Mouse (Mus musculus): ENCODE measurements around the gene Arhgap22. TPM values are rescaled to one million over a fixed set of nuclear protein-coding genes. Genes with fewer than 3 reads are reported as not detected.
A peak's percentile ranks its signal among the peaks of the same experiment; 100 is the strongest.

The Arhgap22 gene
- polyA plus RNA-seq, 1 experiment from 2014 or later: 5.3 TPM

DNA sequence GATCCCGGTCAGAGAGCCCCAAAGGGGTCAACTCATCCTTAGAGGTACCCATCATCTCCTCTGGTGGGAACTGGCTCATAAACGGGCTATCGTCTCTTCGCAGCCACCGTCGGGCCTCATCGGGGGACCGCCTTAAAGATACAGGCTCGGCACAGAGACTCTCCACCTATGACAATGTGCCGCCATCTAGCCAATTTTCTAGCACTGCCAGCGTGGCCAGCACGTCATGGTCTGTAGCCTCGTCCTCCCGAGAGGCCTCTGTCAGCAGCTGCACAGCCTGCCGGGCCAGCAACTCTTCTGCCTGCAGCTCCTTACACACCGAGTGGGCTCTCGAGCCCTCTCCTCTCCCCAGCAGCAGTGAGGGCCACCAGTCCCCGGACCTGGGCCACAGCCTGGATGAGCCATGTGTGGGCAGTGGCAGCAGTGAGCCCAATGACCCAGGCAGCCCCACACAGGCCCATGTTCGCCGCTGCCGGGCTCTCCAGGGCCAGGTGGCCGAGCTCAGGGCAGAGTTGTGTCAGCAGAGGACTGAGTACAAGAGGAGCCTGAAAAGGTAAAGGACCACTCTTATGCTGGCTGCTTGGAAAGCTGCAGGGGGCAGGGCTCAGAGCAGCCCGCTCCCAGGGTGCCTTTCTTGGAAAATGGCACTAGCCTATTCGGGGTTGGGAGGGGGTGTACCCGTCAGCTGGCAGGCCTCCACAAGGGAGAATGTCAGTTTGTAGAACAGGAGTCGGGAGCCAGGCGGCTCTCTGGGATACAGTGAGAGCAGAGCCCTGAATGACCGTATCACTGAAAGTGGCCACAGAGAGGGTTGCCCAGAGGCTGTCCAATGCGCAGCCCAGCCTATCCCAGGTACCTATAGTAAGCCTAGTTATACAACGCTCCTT is 153.3 kb downstream of the Arhgap22 start:
- no peak overlapping the region for H3K4me2 ChIP-seq (ENCODE audit: low read length)
- ATAC-seq (replicated peaks; ENCODE audit: low FRiP score, low TSS enrichment, low read depth) (no peak), DNase-seq (ENCODE audit: low spot score) (peak; percentile 46)
- H3K9ac ChIP-seq (ENCODE audit: low read length): no peak overlapping the region
- no peaks in the 10 kb centered on the region for H3K9me3 ChIP-seq (ENCODE audit: control insufficient read depth, low read length)
- 83% methylated on average over 30 of the region's 30 CpGs for WGBS
- H3K27ac ChIP-seq (ENCODE audit: low read depth): no peak overlapping the region
- H3K27me3 ChIP-seq (replicated peaks; ENCODE audit: control insufficient read depth, insufficient read depth, low read length): no peaks in the 10 kb centered on the region
- H3K4me3 ChIP-seq (ENCODE audit: low read depth, low read length): no peak overlapping the region
- peaks cover 3% of the 10 kb centered on the region for H3K4me1 ChIP-seq (replicated peaks; ENCODE audit: control insufficient read depth, insufficient read depth, low read length)
- H3K36me3 ChIP-seq (ENCODE audit: control insufficient read depth, insufficient read depth, low read length): 0 out of 2 replicates have a peak, but pooled peaks cover 4% of the 10 kb centered on the region

DNA sequence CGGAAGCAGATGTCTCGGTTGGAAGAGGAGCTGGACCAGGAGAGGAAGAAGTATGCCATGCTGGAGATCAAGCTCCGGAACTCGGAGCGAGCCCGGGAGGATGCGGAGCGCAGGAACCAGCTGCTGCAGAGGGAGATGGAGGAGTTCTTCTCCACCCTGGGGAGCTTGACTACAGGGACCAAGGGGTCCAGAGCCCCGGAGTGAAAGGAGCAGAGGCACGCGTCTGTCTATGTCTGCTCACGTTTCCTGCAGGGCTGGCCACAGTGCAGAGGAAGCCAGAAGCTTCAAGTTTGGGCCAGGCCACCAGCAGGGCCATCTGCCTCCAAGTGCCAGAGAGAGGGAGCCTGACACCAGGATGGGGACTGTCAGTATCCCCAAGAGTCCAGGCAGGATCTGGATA is 155.5 kb downstream of the Arhgap22 start:
- DNase-seq (ENCODE audit: low spot score) (peak; percentile 43), ATAC-seq (replicated peaks; ENCODE audit: low FRiP score, low TSS enrichment, low read depth) (no peak)
- Histone ChIP-seq H3K27ac (ENCODE audit: low read depth) (no peak overlapping the region), H3K27me3 (replicated peaks; ENCODE audit: control insufficient read depth, insufficient read depth, low read length) (no peaks in the 10 kb centered on the region), H3K4me3 (ENCODE audit: low read depth, low read length) (no peak overlapping the region), H3K4me1 (replicated peaks; ENCODE audit: control insufficient read depth, insufficient read depth, low read length) (no peaks in the 10 kb centered on the region), H3K4me2 (ENCODE audit: low read length) (no peak overlapping the region), H3K9ac (ENCODE audit: low read length) (no peak overlapping the region), H3K9me3 (ENCODE audit: control insufficient read depth, low read length) (no peaks in the 10 kb centered on the region), H3K36me3 (ENCODE audit: control insufficient read depth, insufficient read depth, low read length) (0 out of 2 replicates have a peak, but pooled peaks cover 4% of the 10 kb centered on the region)
- 81% methylated on average over 12 of the region's 12 CpGs for WGBS

DNA sequence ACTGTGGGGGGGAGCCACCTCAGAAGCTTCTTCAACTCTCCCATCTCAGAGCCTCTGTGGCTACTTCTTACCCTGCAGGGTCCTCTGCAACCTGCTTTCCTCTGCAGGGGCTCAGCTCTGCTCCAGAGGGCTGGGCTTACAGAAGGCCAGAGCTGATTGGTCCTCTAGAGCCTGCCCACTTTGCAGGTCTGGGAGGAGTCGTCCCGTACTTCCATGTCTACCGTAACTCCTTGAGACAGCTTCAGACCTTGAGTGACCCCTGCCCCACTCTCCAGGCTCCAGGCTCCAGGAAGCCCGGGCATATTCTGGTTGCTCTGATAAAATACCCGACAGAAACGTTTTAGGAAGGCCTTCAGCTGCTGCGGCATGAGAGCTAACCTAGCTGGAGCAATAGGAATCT is 156.2 kb downstream of the Arhgap22 start:
- Histone ChIP-seq H3K36me3 (ENCODE audit: control insufficient read depth, insufficient read depth, low read length) (0 out of 2 replicates have a peak, but pooled peaks cover 4% of the 10 kb centered on the region), H3K27ac (ENCODE audit: low read depth) (no peak overlapping the region), H3K4me1 (replicated peaks; ENCODE audit: control insufficient read depth, insufficient read depth, low read length) (no peaks in the 10 kb centered on the region), H3K9me3 (ENCODE audit: control insufficient read depth, low read length) (no peaks in the 10 kb centered on the region), H3K27me3 (replicated peaks; ENCODE audit: control insufficient read depth, insufficient read depth, low read length) (no peaks in the 10 kb centered on the region), H3K9ac (ENCODE audit: low read length) (no peak overlapping the region), H3K4me2 (ENCODE audit: low read length) (peak overlapping the region; percentile 26; the same call in 1 of the 2 replicates), H3K4me3 (ENCODE audit: low read depth, low read length) (no peak overlapping the region)
- ATAC-seq (replicated peaks; ENCODE audit: low FRiP score, low TSS enrichment, low read depth): peak; percentile 73
- 5% methylated on average over 7 of the region's 7 CpGs for WGBS
- peak; percentile 56 for DNase-seq (ENCODE audit: low spot score)

DNA sequence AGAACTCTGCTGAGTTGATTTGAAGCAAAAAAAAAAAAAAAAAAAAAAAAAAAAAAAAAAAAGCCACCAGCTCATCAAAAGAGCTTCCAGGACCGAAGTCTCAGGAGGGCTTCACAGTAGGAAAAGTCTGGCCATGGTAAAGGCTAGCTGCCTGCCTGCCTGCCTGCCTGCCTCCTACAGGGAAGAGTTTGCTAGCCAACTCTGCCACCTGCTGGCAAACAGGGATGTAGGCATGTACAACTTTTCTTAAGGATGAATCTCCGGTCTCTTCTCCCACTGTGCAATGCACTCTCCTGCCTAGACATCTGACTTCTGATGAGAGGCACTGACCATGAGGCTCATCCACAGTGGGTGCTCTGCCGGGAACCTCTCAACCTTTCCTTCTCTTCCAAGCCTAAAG is 157.4 kb downstream of the Arhgap22 start:
- Histone ChIP-seq H3K36me3 (ENCODE audit: control insufficient read depth, insufficient read depth, low read length) (0 out of 2 replicates have a peak, but pooled peaks cover 3% of the 10 kb centered on the region), H3K4me1 (replicated peaks; ENCODE audit: control insufficient read depth, insufficient read depth, low read length) (no peaks in the 10 kb centered on the region), H3K9me3 (ENCODE audit: control insufficient read depth, low read length) (no peaks in the 10 kb centered on the region), H3K4me3 (ENCODE audit: low read depth, low read length) (no peak overlapping the region), H3K27me3 (replicated peaks; ENCODE audit: control insufficient read depth, insufficient read depth, low read length) (no peaks in the 10 kb centered on the region), H3K4me2 (ENCODE audit: low read length) (no peak overlapping the region), H3K27ac (ENCODE audit: low read depth) (no peak overlapping the region), H3K9ac (ENCODE audit: low read length) (no peak overlapping the region)
- peak; percentile 53; the same call in 1 of the 2 replicates for ATAC-seq (replicated peaks; ENCODE audit: low FRiP score, low TSS enrichment, low read depth)
- WGBS: 14% methylated on average over 3 of the region's 3 CpGs
- DNase-seq (ENCODE audit: low spot score): peak; percentile 70

DNA sequence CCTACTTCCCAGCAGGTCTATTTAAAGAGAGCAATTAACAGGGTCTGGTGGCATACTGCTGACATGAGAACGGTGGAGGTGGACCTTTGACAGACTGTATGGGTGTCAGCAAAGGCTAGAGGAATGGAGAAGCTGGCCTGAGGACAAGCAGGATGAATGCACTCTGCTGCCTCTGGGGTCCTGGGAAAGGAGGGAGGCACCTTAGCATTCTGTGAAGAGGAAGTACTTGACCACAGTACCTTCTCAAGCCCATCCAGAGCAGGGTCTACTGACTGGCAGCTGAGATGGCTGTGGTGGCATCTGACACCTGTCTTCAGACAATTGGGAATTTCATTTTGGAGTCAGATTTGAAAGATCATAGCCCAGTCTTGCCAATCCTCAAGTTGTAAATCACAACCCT is 159.4 kb downstream of the Arhgap22 start:
- Histone ChIP-seq H3K4me2 (ENCODE audit: low read length) (no peak overlapping the region), H3K9ac (ENCODE audit: low read length) (no peak overlapping the region), H3K27me3 (replicated peaks; ENCODE audit: control insufficient read depth, insufficient read depth, low read length) (no peaks in the 10 kb centered on the region), H3K4me1 (replicated peaks; ENCODE audit: control insufficient read depth, insufficient read depth, low read length) (no peaks in the 10 kb centered on the region), H3K9me3 (ENCODE audit: control insufficient read depth, low read length) (no peaks in the 10 kb centered on the region), H3K4me3 (ENCODE audit: low read depth, low read length) (no peak overlapping the region), H3K27ac (ENCODE audit: low read depth) (no peak overlapping the region), H3K36me3 (ENCODE audit: control insufficient read depth, insufficient read depth, low read length) (0 out of 2 replicates have a peak, but pooled peaks cover 3% of the 10 kb centered on the region)
- ATAC-seq (replicated peaks; ENCODE audit: low FRiP score, low TSS enrichment, low read depth): no peak
- no peak for DNase-seq (ENCODE audit: low spot score)
- 33% methylated on average over 1 of the region's 1 CpGs for WGBS

GRCm38 (mm10) chr14:33374089-33374488 is 160.3 kb downstream of the Arhgap22 start:
- Histone ChIP-seq H3K9me3 (ENCODE audit: control insufficient read depth, low read length) (no peaks in the 10 kb centered on the region), H3K27me3 (replicated peaks; ENCODE audit: control insufficient read depth, insufficient read depth, low read length) (no peaks in the 10 kb centered on the region), H3K4me1 (replicated peaks; ENCODE audit: control insufficient read depth, insufficient read depth, low read length) (no peaks in the 10 kb centered on the region), H3K36me3 (ENCODE audit: control insufficient read depth, insufficient read depth, low read length) (0 out of 2 replicates have a peak, but pooled peaks cover 3% of the 10 kb centered on the region), H3K9ac (ENCODE audit: low read length) (no peak overlapping the region), H3K27ac (ENCODE audit: low read depth) (no peak overlapping the region), H3K4me2 (ENCODE audit: low read length) (no peak overlapping the region), H3K4me3 (ENCODE audit: low read depth, low read length) (no peak overlapping the region)
- ATAC-seq (replicated peaks; ENCODE audit: low FRiP score, low TSS enrichment, low read depth) (no peak), DNase-seq (ENCODE audit: low spot score) (no peak)
- 53% methylated on average over 1 of the region's 1 CpGs for WGBS

- Histone ChIP-seq H3K9ac (ENCODE audit: low read length) (no peak overlapping the region), H3K4me2 (ENCODE audit: low read length) (no peak overlapping the region), H3K9me3 (ENCODE audit: control insufficient read depth, low read length) (no peaks in the 10 kb centered on the region), H3K27ac (ENCODE audit: low read depth) (no peak overlapping the region), H3K27me3 (replicated peaks; ENCODE audit: control insufficient read depth, insufficient read depth, low read length) (no peaks in the 10 kb centered on the region), H3K36me3 (ENCODE audit: control insufficient read depth, insufficient read depth, low read length) (peaks cover 21% of the 10 kb centered on the region), H3K4me1 (replicated peaks; ENCODE audit: control insufficient read depth, insufficient read depth, low read length) (no peaks in the 10 kb centered on the region), H3K4me3 (ENCODE audit: low read depth, low read length) (no peak overlapping the region)
- DNase-seq (ENCODE audit: low spot score) (no peak), ATAC-seq (replicated peaks; ENCODE audit: low FRiP score, low TSS enrichment, low read depth) (no peak)
- WGBS: 93% methylated on average over 3 of the region's 3 CpGs
These were observed 163.4 kb downstream of the Arhgap22 start for GRCm38 (mm10) chr14:33377211-33377610.

DNA sequence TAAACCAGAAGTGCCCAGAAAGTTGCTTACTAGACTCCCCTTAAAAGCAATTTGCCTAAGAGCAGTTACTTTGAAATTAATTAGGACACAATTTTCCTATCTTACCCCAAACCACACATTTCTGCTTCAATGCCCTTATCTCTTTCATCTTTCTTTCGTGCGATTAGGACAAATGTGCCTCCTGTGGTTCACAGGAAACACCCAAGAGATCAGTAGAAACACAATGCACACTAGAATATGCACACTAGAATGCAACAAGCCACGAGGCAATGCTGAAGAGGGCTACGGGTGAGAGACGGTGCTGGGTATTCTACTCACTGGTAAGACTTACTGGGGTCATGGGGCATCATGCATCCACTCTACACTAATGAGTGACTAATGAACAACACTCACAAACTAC is 164.9 kb downstream of the Arhgap22 start:
- no peak overlapping the region for H3K4me3 ChIP-seq (ENCODE audit: low read depth, low read length)
- H3K27ac ChIP-seq (ENCODE audit: low read depth): no peak overlapping the region
- ATAC-seq (replicated peaks; ENCODE audit: low FRiP score, low TSS enrichment, low read depth) (no peak), DNase-seq (ENCODE audit: low spot score) (no peak)
- no peaks in the 10 kb centered on the region for H3K27me3 ChIP-seq (replicated peaks; ENCODE audit: control insufficient read depth, insufficient read depth, low read length)
- no peaks in the 10 kb centered on the region for H3K4me1 ChIP-seq (replicated peaks; ENCODE audit: control insufficient read depth, insufficient read depth, low read length)
- H3K36me3 ChIP-seq (ENCODE audit: control insufficient read depth, insufficient read depth, low read length): peaks cover 36% of the 10 kb centered on the region
- H3K4me2 ChIP-seq (ENCODE audit: low read length): no peak overlapping the region
- no peak overlapping the region for H3K9ac ChIP-seq (ENCODE audit: low read length)
- H3K9me3 ChIP-seq (ENCODE audit: control insufficient read depth, low read length): no peaks in the 10 kb centered on the region
- WGBS: 87% methylated on average over 5 of the region's 5 CpGs
